Mouse (Mus musculus): Measurements from ENCODE around the gene Coasy.

DNA sequence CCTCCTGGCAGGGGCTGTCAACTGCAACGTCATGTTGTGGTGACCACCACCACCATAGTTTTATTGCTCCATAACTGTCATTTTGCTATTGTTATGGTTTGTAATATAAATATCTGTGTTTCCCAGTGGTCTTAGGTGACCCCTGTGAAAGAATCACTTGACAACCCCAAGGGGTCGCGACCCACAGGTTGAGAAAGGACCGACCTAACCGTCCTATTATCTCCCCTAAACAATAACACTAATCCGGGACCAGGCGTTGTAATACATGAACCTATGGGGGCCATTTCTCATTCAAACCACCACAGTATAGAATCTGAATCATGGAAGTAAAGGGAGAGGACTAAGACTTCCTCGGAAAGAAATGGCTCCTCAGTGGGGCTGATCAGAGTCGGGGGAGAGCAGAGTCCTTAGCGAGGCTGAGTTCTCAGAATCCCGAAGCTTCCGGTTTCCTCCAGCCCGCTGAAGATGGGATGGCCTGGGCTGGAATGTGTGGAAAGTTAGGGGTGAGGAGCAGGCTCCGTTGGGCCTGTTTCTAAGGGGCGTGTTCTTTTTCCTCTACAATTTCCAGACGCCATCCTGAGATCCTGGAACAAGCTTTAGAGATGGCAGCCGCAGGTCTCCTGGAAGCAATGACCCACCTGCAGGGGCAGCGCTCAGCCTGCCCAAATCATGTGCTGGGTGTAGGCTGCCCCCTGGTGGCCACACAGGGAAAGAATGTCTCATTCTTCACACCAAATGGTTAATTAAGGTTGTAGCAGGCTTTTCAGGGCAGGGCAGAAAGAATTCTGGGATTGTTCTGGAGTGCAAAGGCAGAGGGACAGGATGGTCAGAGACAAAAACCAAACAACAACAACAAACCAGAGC lies 15.6 kb upstream of the Coasy start:
- peak; percentile 96 for TF ChIP-seq CTCF (IDR thresholded peaks at IDR 0.05; ENCODE audit: low read depth, low read length)
- TF ChIP-seq POLR2A (IDR thresholded peaks at IDR 0.05; ENCODE audit: extremely low read depth, insufficient read depth, low read length), result no peak
